ENCODE assay signal across 8 mouse cellular contexts in genomic region chr8:4258233-4258632, GRCm38 (mm10). TPM values are rescaled to one million over a fixed set of nuclear protein-coding genes. Genes with fewer than 3 reads are reported as not detected.
DNase-seq lines count a peak whose midpoint lies in the region; ATAC-seq and TF ChIP-seq lines count a peak whose summit lies in the region.

No protein-coding gene starts in this region.

- H3K9ac ChIP-seq in embryonic facial prominence, embryonic 14.5 days (ENCODE audit: low read depth, low read length), result peak overlapping the region; percentile 82
- H3K9ac ChIP-seq in heart, embryonic 12.5 days, result peak overlapping the region; percentile 83
- peak overlapping the region; percentile 74 for H3K9ac ChIP-seq in kidney, postnatal 0 days (ENCODE audit: low read depth, low read length)
- peak overlapping the region; percentile 54 for H3K9ac ChIP-seq in liver, embryonic 15.5 days
- peak overlapping the region; percentile 67 for H3K9ac ChIP-seq in stomach, embryonic 15.5 days

- WGBS in embryonic facial prominence, embryonic 14.5 days, result 2% methylated on average over 19 of the region's 35 CpGs
- 2% methylated on average over 35 of the region's 35 CpGs for WGBS in heart, embryonic 12.5 days
- WGBS in kidney, postnatal 0 days, result 3% methylated on average over 35 of the region's 35 CpGs
- 3% methylated on average over 35 of the region's 35 CpGs for WGBS in liver, embryonic 15.5 days (ENCODE audit: insufficient replicate concordance)
- 3% methylated on average over 35 of the region's 35 CpGs for WGBS in stomach, embryonic 15.5 days

- DNase-seq in CD4-positive helper T cell, adult 2 months (ENCODE audit: low read depth, low spot score), result peak; percentile 72
- DNase-seq in adrenal gland, postnatal 36 days, result peak; percentile 78 to 83
- peak; percentile 80 for DNase-seq in embryonic facial prominence, embryonic 14.5 days (ENCODE audit: low spot score)
- DNase-seq in kidney, postnatal 0 days (ENCODE audit: low spot score), result peak; percentile 81
- peak; percentile 92 for DNase-seq in neural tube, embryonic 10.5 days (ENCODE audit: extremely low spot score, low spot score)

- no peaks in the 10 kb centered on the region for H3K9me3 ChIP-seq in embryonic facial prominence, embryonic 14.5 days (ENCODE audit: control insufficient read depth, low read length)
- H3K9me3 ChIP-seq in heart, embryonic 12.5 days (replicated peaks), result no peaks in the 10 kb centered on the region
- H3K9me3 ChIP-seq in kidney, postnatal 0 days (replicated peaks; ENCODE audit: low read length), result no peaks in the 10 kb centered on the region
- no peaks in the 10 kb centered on the region for H3K9me3 ChIP-seq in liver, embryonic 15.5 days (replicated peaks)
- no peaks in the 10 kb centered on the region for H3K9me3 ChIP-seq in stomach, embryonic 15.5 days

- peaks cover 13% of the 10 kb centered on the region; the same call in 1 of the 2 replicates for H3K4me1 ChIP-seq in embryonic facial prominence, embryonic 14.5 days (ENCODE audit: control insufficient read depth, insufficient read depth, low read length)
- H3K4me1 ChIP-seq in heart, embryonic 12.5 days (replicated peaks), result peaks cover 33% of the 10 kb centered on the region
- peaks cover 7% of the 10 kb centered on the region; the same call in 1 of the 2 replicates for H3K4me1 ChIP-seq in kidney, postnatal 0 days (replicated peaks; ENCODE audit: insufficient read depth, low read length)
- peaks cover 34% of the 10 kb centered on the region for H3K4me1 ChIP-seq in liver, embryonic 15.5 days (replicated peaks)
- H3K4me1 ChIP-seq in stomach, embryonic 15.5 days, result peaks cover 21% of the 10 kb centered on the region

- TF ChIP-seq CTCF in kidney, postnatal 0 days (IDR thresholded peaks at IDR 0.05; ENCODE audit: low read depth), result peak; percentile 89

- peak overlapping the region; percentile 78 for H3K4me3 ChIP-seq in embryonic facial prominence, embryonic 14.5 days (ENCODE audit: low read depth, low read length)
- peak overlapping the region; percentile 74 for H3K4me3 ChIP-seq in heart, embryonic 12.5 days
- H3K4me3 ChIP-seq in kidney, postnatal 0 days (replicated peaks; ENCODE audit: low read depth, low read length), result peak overlapping the region; percentile 72
- peak overlapping the region; percentile 64 for H3K4me3 ChIP-seq in liver, embryonic 15.5 days (replicated peaks)
- peak overlapping the region; percentile 72 for H3K4me3 ChIP-seq in stomach, embryonic 15.5 days (replicated peaks)

- peaks cover 70% of the 10 kb centered on the region for H3K36me3 ChIP-seq in embryonic facial prominence, embryonic 14.5 days (ENCODE audit: control insufficient read depth, insufficient read depth, low read length)
- H3K36me3 ChIP-seq in heart, embryonic 12.5 days, result peaks cover 68% of the 10 kb centered on the region
- peaks cover 30% of the 10 kb centered on the region for H3K36me3 ChIP-seq in kidney, postnatal 0 days (ENCODE audit: insufficient read depth, low read length)
- H3K36me3 ChIP-seq in liver, embryonic 15.5 days (replicated peaks), result peaks cover 61% of the 10 kb centered on the region
- peaks cover 48% of the 10 kb centered on the region for H3K36me3 ChIP-seq in stomach, embryonic 15.5 days

- peak overlapping the region; percentile 86 for H3K27ac ChIP-seq in embryonic facial prominence, embryonic 14.5 days (replicated peaks; ENCODE audit: low read depth, low read length)
- peak overlapping the region; percentile 37 for H3K27ac ChIP-seq in heart, embryonic 12.5 days (ENCODE audit: poor library complexity, severe bottlenecking)
- H3K27ac ChIP-seq in kidney, postnatal 0 days, result peak overlapping the region; percentile 47; the same call in 1 of the 2 replicates
- H3K27ac ChIP-seq in liver, embryonic 15.5 days (replicated peaks), result peak overlapping the region; percentile 29; the same call in 1 of the 2 replicates
- H3K27ac ChIP-seq in stomach, embryonic 15.5 days, result peak overlapping the region; percentile 79

- peak overlapping the region; percentile 75 for H3K4me2 ChIP-seq in embryonic facial prominence, embryonic 14.5 days (ENCODE audit: low read depth, low read length)
- H3K4me2 ChIP-seq in heart, embryonic 12.5 days, result peak overlapping the region; percentile 92
- peak overlapping the region; percentile 75 for H3K4me2 ChIP-seq in kidney, postnatal 0 days (ENCODE audit: low read length)
- H3K4me2 ChIP-seq in liver, embryonic 15.5 days, result peak overlapping the region; percentile 100
- H3K4me2 ChIP-seq in stomach, embryonic 15.5 days, result peak overlapping the region; percentile 85

- H3K27me3 ChIP-seq in embryonic facial prominence, embryonic 14.5 days (replicated peaks; ENCODE audit: control insufficient read depth, insufficient read depth, low read length), result no peaks in the 10 kb centered on the region
- no peaks in the 10 kb centered on the region for H3K27me3 ChIP-seq in heart, embryonic 12.5 days (replicated peaks)
- no peaks in the 10 kb centered on the region for H3K27me3 ChIP-seq in kidney, postnatal 0 days (ENCODE audit: insufficient read depth, low read length)
- H3K27me3 ChIP-seq in liver, embryonic 15.5 days, result no peaks in the 10 kb centered on the region
- H3K27me3 ChIP-seq in stomach, embryonic 15.5 days (replicated peaks), result no peaks in the 10 kb centered on the region

- ATAC-seq in embryonic facial prominence, embryonic 14.5 days (ENCODE audit: low read depth), result peak; percentile 69
- peak; percentile 54 for ATAC-seq in heart, embryonic 12.5 days (ENCODE audit: insufficient number of reproducible peaks, low FRiP score)
- peak; percentile 52 for ATAC-seq in kidney, postnatal 0 days (replicated peaks; ENCODE audit: low FRiP score, low read depth)
- peak; percentile 26 for ATAC-seq in liver, embryonic 15.5 days (ENCODE audit: insufficient read depth)
- ATAC-seq in stomach, embryonic 15.5 days (ENCODE audit: insufficient read depth, low FRiP score, low read depth), result peak; percentile 51

RNA-seq across cellular contexts. Expression of gene Ctxn1, which starts 0.8 kb away (rescaled TPM):
- total RNA-seq in adrenal gland, postnatal 36 days (2021), result 1 to 10 TPM; 5.5 to 7.3 TPM
- 49.3 and 59.1 TPM in 2 replicates for polyA plus RNA-seq in embryonic facial prominence, embryonic 14.5 days (2014; fragmentation: Nextera tagmentation; extraction: Ambion mirVana)
- polyA plus RNA-seq in heart, embryonic 12.5 days (2016; fragmentation: Nextera tagmentation; extraction: Ambion mirVana), result 36.1 and 36.2 TPM in 2 replicates
- polyA plus RNA-seq in kidney, postnatal 0 days (2015; fragmentation: Nextera tagmentation; extraction: Ambion mirVana), result 78.0 and 78.6 TPM in 2 replicates
- polyA plus RNA-seq in liver, embryonic 15.5 days (2015; fragmentation: Nextera tagmentation; extraction: Ambion mirVana), result 1.9 and 2.4 TPM in 2 replicates
- polyA plus RNA-seq in stomach, embryonic 15.5 days (2015; fragmentation: Nextera tagmentation; extraction: Ambion mirVana), result 80.2 and 83.6 TPM in 2 replicates

RNA-seq across cellular contexts. Expression of gene Snapc2, which starts 5.4 kb away (rescaled TPM):
- 10 to 100 TPM; 25.6 to 32.1 TPM for total RNA-seq in adrenal gland, postnatal 36 days (2021)
- 45.0 and 50.6 TPM in 2 replicates for polyA plus RNA-seq in embryonic facial prominence, embryonic 14.5 days (2014; fragmentation: Nextera tagmentation; extraction: Ambion mirVana)
- polyA plus RNA-seq in heart, embryonic 12.5 days (2016; fragmentation: Nextera tagmentation; extraction: Ambion mirVana), result 41.0 and 41.5 TPM in 2 replicates
- polyA plus RNA-seq in kidney, postnatal 0 days (2015; fragmentation: Nextera tagmentation; extraction: Ambion mirVana), result 42.4 and 43.1 TPM in 2 replicates
- 17.8 and 21.8 TPM in 2 replicates for polyA plus RNA-seq in liver, embryonic 15.5 days (2015; fragmentation: Nextera tagmentation; extraction: Ambion mirVana)
- 50.8 and 51.6 TPM in 2 replicates for polyA plus RNA-seq in stomach, embryonic 15.5 days (2015; fragmentation: Nextera tagmentation; extraction: Ambion mirVana)

RNA-seq across cellular contexts. Expression of gene Tgfbr3l, which starts 10.2 kb away (rescaled TPM):
- 10 to 100 TPM; 11.1 to 11.5 TPM for total RNA-seq in adrenal gland, postnatal 36 days (2021)
- polyA plus RNA-seq in embryonic facial prominence, embryonic 14.5 days (2014; fragmentation: Nextera tagmentation; extraction: Ambion mirVana), result 3.3 and 5.0 TPM in 2 replicates
- polyA plus RNA-seq in heart, embryonic 12.5 days (2016; fragmentation: Nextera tagmentation; extraction: Ambion mirVana), result 3.1 and 4.6 TPM in 2 replicates
- 2.3 and 2.9 TPM in 2 replicates for polyA plus RNA-seq in kidney, postnatal 0 days (2015; fragmentation: Nextera tagmentation; extraction: Ambion mirVana)
- 0.36 and 0.68 TPM in 2 replicates for polyA plus RNA-seq in liver, embryonic 15.5 days (2015; fragmentation: Nextera tagmentation; extraction: Ambion mirVana)
- 5.5 and 5.9 TPM in 2 replicates for polyA plus RNA-seq in stomach, embryonic 15.5 days (2015; fragmentation: Nextera tagmentation; extraction: Ambion mirVana)

RNA-seq across cellular contexts. Expression of gene Timm44, which starts 17.5 kb away (rescaled TPM):
- 10 to 100 TPM; 93.2 to 96.9 TPM for total RNA-seq in adrenal gland, postnatal 36 days (2021)
- 65.4 and 71.9 TPM in 2 replicates for polyA plus RNA-seq in embryonic facial prominence, embryonic 14.5 days (2014; fragmentation: Nextera tagmentation; extraction: Ambion mirVana)
- polyA plus RNA-seq in heart, embryonic 12.5 days (2016; fragmentation: Nextera tagmentation; extraction: Ambion mirVana), result 59.0 and 66.8 TPM in 2 replicates
- 61.1 and 64.7 TPM in 2 replicates for polyA plus RNA-seq in kidney, postnatal 0 days (2015; fragmentation: Nextera tagmentation; extraction: Ambion mirVana)
- polyA plus RNA-seq in liver, embryonic 15.5 days (2015; fragmentation: Nextera tagmentation; extraction: Ambion mirVana), result 27.8 and 31.4 TPM in 2 replicates
- polyA plus RNA-seq in stomach, embryonic 15.5 days (2015; fragmentation: Nextera tagmentation; extraction: Ambion mirVana), result 59.1 and 59.5 TPM in 2 replicates

RNA-seq across cellular contexts. Expression of gene Gm49320, which starts 19.6 kb away (rescaled TPM):
- 1 to 10 TPM in 1 of 2 experiments, not detected in 1; 1.7 TPM for total RNA-seq in adrenal gland, postnatal 36 days (2021)
- 0.33 and 1.1 TPM in 2 replicates for polyA plus RNA-seq in embryonic facial prominence, embryonic 14.5 days (2014; fragmentation: Nextera tagmentation; extraction: Ambion mirVana)
- polyA plus RNA-seq in heart, embryonic 12.5 days (2016; fragmentation: Nextera tagmentation; extraction: Ambion mirVana), result 0.58 TPM in 1 of 2 replicates, not detected in the other
- polyA plus RNA-seq in kidney, postnatal 0 days (2015; fragmentation: Nextera tagmentation; extraction: Ambion mirVana), result 0.97 and 1.2 TPM in 2 replicates
- polyA plus RNA-seq in liver, embryonic 15.5 days (2015; fragmentation: Nextera tagmentation; extraction: Ambion mirVana), result 0.10 and 0.17 TPM in 2 replicates
- polyA plus RNA-seq in stomach, embryonic 15.5 days (2015; fragmentation: Nextera tagmentation; extraction: Ambion mirVana), result 0.31 and 1.3 TPM in 2 replicates

Comparison
In these comparisons a context has a peak if more than half of its experiments do, and no peak if none do; other contexts are left out.
1. Peak in every context shown above with its lines: DNase-seq, ATAC-seq, H3K4me3 ChIP-seq and H3K27ac ChIP-seq.
2. H3K27ac ChIP-seq: peak in every context shown above with its lines; median percentile 86 in embryonic facial prominence, embryonic 14.5 days; 79 in stomach, embryonic 15.5 days; 47 in kidney, postnatal 0 days; 37 in heart, embryonic 12.5 days; 29 in liver, embryonic 15.5 days.
3. RNA of gene Ctxn1, which starts 0.8 kb away (polyA plus RNA-seq): 80.2 to 83.6 TPM in stomach, embryonic 15.5 days, 78.0 to 78.6 TPM in kidney, postnatal 0 days, 49.3 to 59.1 TPM in embryonic facial prominence, embryonic 14.5 days and 36.1 to 36.2 TPM in heart, embryonic 12.5 days; 1.9 to 2.4 TPM in liver, embryonic 15.5 days; every median in the first group is over 10 times any median in the second.